Mouse (Mus musculus): ENCODE measurements around the gene Zfp169.
A peak's percentile ranks its signal among the peaks of the same experiment; 100 is the strongest.
"Not testable (repeated sequence)": the region's sequence is repeated elsewhere in the genome, so short reads cannot be mapped to it uniquely, and the experiment has no call there.

The Zfp169 gene

DNA sequence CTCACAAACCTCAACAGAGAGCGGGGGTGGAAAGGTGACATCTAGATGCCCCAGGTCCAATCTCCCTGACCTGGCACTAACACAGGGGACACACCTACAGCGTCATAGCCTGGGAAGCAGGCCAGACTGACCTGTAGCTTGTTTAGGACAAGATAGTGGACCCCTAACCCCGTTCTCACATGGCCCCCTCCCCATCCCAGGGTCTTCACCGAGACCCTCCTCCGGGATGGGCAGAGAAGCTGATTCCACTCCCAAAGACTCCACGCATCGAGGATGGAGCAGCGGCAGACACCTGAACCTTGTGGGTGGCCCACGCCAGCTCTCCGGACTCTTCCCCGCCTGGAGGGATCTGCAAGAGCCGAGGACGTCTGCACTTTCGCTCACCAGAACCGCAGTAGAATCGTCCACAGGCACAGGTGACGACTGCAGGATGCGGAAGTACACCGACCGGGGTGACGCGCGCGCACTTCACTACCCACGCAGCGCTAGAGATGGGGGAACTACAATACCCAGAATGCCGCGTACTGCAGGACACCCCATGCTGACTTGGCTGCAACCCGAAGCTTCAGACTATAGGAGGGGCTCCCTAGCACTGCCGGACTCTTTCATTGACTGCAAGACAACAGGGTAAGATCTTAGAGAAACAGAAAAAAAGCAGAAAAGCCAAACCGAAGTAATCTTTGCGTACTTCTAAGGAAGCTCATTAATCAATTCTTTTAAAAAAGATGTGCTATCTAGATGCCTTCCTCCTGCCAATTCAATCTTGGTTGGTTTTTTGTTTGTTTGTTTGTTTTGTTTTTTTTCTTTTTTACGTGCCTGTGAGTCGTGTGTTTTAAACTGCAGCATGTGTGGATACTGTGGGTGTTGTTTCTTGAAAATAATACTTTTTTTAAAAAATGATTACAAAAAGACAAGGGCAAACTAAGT lies at the start of gene Zfp169, which contains the start of gene A830005F24Rik:
Gene Zfp169, minus strand, starts transcription at position 449 of the 927 bp plus-strand sequence.
Gene A830005F24Rik, plus strand, starts transcription at position 568 of the 927 bp plus-strand sequence.
- peak; percentile 79 to 80 for DNase-seq

DNA sequence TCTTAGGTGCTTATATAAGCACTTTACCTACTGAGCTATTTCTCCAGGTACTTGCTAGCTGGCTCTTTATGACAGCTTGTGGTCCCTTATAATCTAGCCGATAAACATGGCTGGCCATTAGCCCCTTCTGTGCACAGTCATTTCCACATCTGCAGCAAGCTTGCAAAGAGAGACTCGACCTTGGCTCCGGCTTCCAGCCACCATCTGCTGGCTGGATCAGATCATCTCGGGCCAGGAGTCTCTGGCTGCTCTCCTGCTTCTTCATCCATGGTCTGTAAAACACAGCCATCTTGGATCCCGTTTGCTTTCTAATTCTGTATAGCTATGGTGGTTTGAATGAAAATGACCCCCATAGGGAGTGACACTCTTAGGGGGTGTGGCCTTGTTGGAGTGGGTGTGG lies 49.1 kb upstream of the Zfp169 start:
- DNase-seq, result no peak

DNA sequence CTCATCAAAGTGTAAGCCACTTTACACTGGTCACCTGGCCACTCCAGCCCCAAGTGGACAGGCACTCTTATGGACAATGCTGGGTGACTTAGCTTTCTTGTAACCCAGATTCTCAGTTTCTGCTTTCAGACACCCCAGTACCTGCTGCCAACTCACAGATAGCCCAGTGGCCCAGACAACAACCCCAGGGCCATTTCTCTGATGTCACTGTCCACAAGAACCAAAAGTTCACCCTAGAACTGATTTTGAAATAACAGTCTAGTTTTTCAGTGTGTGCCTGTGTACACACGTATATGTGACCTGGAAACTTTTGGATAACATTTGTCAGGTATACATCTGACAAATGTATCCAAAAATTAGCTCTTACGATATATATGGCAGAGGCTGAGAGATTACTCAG lies 48.2 kb upstream of the Zfp169 start:
- no peak for DNase-seq

DNA sequence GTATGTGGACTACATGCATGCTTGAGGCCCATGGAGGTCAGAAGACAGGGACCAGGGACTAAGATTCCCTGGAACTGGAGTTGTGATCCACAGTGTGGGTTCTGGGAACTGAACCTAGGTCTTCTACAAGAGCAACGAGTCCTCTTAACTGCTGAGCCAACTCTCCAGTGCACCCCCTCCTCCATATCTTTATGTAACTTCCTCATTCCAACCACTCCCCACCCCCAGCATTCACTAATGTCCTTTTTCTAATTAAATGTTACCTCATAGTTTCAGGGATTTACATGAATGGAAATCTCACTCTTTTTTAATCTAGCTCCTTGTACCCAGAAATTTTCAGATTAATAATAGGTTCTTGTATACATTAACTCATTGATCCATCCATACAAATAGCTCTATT lies 42.7 kb upstream of the Zfp169 start:
- no peak for DNase-seq

GRCm38 (mm10) chr13:48554552-48554951 lies 41.3 kb upstream of the Zfp169 start:
- no peak for DNase-seq

DNA sequence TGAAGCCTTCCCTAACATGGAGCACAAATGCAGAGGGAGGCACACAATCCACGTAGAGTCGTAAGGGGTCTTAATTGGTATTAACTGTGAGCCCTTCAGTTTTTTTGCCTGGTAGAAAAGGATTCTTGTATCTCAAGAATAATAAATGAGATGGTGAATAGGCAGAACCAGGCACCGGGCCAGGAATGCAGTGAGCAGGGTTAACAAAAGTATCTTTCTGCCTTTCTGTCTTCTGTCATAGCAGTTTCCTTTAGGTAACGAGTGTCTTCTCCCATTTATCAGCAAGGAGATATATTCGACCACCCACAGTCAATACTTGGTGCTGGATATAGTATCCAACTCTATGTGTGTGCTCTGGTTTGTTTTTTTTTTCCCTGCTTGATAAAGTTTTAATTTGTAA lies 40.3 kb upstream of the Zfp169 start:
- no peak for DNase-seq

DNA sequence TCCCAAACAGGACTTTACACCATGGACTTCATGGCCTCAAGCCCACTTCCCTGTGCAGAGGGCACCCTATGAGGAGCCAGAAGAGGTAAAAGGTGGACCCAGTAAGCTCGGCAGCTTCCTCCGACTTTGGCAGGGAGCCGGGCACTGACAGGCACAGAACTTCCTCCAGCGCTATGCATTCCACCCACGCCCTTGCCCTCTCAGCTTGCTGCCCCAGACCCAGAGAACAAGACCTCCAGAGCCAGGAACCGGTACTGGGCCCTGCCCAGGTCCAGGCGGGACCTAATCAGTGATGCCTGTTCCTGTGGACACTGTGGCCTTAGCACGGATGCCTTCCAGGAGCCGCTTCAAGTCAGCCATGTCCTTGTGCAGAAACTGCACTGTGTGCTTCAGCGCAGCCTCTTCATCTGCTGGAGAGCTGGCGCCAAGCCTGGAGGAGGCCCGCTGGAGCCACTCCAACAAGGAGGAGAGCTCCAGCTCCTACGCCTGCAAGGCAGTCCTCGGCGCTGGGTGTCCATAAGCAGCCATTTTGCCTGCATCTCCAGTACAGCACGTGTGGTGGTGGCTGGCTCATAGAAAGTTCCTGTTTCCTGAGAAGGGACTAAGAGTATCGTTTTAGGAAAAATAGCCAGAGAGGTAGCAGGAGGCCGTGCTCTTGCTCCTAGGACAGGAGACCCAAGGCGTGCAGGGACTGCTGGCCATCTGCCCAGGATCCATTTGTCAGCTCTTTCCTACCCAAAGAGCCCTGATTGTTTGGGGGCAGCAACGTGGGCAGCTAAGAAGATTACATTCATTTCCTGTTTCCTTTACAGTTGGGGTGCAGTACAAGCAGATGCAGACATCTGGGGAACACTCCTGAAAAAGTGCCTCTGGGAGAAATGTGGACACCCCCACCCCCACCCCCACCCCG lies 39.2 kb upstream of the Zfp169 start:
- DNase-seq, result peak; percentile 28 to 53

DNA sequence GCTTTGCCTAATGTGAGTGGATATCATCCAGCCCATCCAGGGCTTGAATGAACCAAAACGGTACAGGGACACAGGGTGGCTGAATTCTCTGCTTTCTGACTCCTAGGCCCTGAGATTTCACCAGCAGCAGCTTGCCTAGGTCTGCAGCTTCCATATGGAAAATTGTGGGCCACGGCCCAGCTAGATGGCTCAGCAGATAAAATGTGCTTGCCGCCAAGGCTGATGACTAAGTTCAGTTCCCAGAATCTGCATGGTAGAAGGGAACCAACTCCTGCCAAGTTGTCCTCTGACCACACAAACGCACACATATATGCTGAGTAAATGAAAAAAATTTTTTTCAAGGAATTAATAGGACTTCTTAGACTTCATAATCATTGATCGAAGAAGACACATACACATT lies 35.0 kb upstream of the Zfp169 start:
- no peak for DNase-seq

GRCm38 (mm10) chr13:48547623-48548022 lies 34.4 kb upstream of the Zfp169 start:
- DNase-seq, result no peak

DNA sequence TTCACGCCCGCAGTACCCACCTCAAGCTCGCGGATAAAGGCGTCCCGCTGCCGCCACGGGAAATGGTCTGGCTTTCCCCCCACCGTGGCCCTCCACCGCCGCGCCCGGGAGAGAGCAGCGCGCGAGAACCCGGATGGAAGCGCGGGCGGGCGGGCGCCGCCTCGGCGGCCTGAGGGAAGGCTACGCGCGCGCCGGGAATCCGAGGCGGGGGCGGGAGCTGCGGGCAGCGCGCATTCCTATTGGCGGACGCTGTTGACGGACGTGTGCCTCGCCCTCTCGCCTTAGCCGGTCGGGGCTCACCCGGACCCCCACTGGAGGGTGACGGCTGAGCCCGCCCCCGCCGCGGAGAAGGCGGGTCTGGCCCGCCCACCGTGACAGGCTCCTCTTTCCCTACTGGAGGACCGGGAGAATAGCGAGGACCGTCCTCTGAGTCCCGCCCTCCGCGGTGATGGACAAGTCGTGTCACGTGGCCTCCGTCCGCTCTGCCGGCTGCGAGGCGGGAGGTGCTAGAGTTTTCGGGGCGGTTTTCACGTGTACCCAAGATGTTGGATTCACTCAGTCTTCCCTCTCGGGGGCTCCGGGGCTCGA lies 33.2 kb upstream of the Zfp169 start:
- DNase-seq, result peak; percentile 99 to 100

GRCm38 (mm10) chr13:48545476-48546281 lies 32.4 kb upstream of the Zfp169 start:
- peak; percentile 93 to 95 for DNase-seq

- no peak for DNase-seq
Observed at GRCm38 (mm10) chr13:48544867-48545266, 31.6 kb upstream of the Zfp169 start.

DNA sequence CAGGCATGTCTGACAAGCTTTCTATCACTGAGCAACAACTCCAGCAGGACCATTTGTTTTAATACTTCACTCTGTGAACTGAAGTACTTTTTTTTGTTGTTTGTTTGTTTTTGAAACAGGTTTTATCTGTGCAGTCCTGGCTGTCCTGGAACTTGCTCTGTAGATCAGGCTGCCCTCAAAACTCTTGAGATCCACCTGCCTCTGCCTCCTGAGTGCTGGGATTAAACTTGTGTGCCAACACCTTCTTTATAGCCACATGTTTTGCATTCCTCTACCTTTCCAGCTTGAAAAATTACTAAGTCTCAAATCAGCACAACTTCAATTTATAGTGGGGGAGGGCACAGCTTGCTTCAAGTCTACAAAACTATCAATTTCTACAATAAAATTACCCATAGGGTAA lies 31.1 kb upstream of the Zfp169 start:
- no peak for DNase-seq

- DNase-seq, result no peak
Observed at GRCm38 (mm10) chr13:48540488-48540887, 27.2 kb upstream of the Zfp169 start.

DNA sequence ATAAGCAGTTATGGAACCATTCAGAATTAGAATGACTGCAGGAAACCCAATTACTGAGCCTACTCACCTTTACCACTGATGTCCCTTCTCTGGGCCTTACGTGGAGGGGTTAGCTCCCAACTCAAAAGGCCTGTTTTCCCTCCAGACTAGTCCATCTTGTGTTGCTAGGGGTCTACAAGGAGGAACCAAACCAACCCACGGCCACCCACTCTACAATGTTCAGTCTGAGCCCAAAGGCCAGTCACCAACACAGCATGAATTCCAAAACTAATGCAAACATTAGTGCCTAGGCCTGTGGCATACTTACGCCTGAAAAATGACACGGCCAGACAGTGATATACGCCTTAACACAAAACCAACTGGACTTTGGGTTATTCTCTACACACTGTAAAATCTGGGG lies 20.2 kb upstream of the Zfp169 start:
- DNase-seq, result no peak

DNA sequence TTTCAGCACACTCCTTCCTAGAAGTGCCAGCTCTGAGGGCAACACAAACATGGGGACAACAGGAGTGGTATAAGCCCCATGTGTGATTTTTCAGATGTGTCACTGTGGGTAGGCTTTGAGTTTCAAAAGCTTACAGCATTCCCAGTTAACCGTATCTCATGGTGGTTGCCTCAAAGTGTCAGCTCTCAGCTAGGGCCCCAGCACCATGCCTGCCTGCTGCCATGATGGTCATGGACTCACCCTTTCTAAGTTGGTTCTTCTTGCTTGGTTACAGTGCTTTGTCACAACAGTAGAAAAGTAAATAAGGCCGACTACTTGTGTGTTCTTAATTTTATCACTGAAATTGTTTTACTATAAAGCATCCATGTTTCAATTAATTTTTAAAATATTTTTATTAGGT lies 18.2 kb upstream of the Zfp169 start:
- DNase-seq, result no peak

DNA sequence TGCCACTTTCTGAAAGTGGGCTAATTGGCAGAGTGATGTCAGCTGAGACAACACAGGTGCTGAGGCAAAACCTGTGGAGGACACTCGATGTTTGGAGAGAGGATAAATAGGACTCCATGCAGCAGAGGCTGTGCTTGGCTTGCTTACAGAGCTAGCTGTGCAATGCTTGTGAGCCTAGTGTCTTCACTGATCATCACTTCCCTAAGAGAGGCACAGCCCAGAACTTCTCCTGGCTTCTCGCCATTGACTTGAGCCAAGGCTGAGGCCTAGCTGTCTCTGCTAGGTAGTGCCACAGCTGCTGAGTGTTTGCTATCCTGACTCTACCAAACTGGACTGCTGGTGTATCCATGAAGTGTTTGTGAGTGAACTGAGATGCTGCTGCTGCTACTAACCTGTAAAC lies 17.4 kb upstream of the Zfp169 start:
- no peak for DNase-seq

DNA sequence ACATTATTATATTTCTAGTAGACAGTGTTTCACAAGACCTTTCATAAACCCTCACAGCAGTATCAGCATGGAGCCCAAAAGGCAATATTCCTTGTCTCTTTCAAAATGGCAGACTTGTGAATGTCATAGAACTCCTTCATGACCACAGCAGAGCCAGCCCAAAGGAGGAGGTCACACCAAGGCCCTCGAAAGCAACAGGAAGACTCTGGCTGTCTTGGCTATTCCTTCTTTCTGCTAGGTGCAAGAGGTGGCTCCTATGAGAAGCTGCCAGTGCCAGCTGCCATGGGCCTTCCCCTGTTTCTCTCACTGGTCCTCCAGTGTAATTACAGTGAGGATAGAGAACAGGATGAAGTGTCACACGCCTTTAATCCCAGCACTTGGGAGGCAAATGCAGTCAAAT lies 15.8 kb upstream of the Zfp169 start:
- DNase-seq, result no peak

- peak in 1 of 2 experiments; percentile 43 for DNase-seq
Observed at GRCm38 (mm10) chr13:48528123-48528871, 15.0 kb upstream of the Zfp169 start.

- no peak for DNase-seq
Observed at GRCm38 (mm10) chr13:48525745-48526144, 12.5 kb upstream of the Zfp169 start.

DNA sequence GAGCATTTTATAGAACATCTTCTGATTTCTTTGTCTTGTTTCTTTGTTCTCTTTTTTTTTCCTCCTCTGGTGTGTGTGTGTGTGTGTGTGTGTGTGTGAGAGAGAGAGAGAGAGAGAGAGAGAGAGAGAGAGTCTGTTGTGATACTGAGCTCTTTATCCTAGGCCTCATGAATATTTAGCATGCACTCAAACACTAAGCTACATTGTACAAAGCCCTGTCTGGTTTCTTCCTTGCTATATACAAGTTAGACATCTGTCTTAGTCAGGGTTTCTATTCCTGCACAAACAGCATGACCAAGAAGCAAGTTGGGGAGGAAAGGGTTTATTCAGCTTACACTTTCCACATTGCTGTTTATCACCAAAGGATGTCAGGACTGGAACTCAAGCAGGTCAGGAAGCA lies 5.9 kb upstream of the Zfp169 start:
- DNase-seq, result not testable (repeated sequence)

All from spleen, adult 18-20 months (tissue).